Mouse (Mus musculus): ENCODE results near the gene Akap2. TPM values are rescaled to one million over a fixed set of nuclear protein-coding genes. Genes with fewer than 3 reads are reported as not detected.

Akap2 gene
- polyA plus RNA-seq, 1 experiment from 2014 or later = 22.2 TPM

DNA sequence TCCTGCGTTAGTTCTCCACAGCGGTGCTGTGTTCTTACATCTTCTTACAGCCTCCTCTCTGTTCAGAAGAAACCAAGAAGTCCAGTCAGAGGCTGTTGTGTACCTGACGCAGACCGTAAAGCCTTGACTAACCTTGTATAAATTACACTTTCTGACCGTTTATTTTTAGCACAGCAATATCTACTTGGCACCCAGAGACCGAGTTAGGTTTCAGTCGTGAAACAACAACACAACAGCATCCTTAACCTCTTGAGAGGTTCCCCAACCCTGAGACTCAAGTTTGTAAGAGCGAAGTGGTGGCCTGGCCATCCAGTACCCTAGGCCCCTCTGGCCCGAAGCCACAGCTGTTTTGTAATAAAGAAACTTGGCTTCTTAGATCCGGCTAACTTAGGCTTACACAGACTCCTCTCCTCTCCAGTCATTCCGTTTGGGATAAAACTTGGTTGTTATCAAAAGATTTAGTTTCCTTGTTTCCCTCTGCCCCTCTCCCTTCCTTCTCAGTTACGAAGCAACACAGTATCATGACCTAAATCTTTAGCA, 32.7 kb upstream of the Akap2 start:
- WGBS = 82% methylated on average over 12 of the region's 12 CpGs
- Histone ChIP-seq H3K4me1 (peaks cover 22% of the 10 kb centered on the region), H3K27ac (replicated peaks) (no peak overlapping the region), H3K4me3 (no peak overlapping the region), H3K27me3 (ENCODE audit: low read depth, poor library complexity, severe bottlenecking) (no peaks in the 10 kb centered on the region), H3K36me3 (no peaks in the 10 kb centered on the region), H3K9me3 (replicated peaks) (no peaks in the 10 kb centered on the region)
- DNase-seq (ENCODE audit: low spot score) = no peak

DNA sequence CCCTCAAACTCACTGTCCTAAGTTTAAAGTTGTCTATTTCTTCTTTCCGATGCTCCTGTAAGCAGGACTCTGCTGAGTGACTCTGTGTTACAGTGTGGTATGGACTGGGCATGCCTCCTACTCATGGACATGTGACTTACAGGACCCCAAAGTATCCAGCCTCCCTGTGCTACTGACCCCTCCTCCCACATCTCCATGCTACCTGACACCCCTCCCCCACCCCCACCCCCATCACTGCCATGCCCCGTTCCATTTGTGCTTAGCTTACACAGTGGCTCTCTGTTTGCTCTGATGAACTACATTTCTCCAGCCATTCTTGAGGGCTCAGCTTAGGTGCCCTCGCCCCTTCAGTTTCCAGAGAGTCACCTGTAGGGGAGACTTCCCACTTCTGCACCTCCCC, 30.7 kb upstream of the Akap2 start:
- no peak overlapping the region for H3K27ac ChIP-seq (replicated peaks)
- H3K9me3 ChIP-seq (replicated peaks) = no peaks in the 10 kb centered on the region
- H3K36me3 ChIP-seq = no peaks in the 10 kb centered on the region
- peaks cover 18% of the 10 kb centered on the region for H3K4me1 ChIP-seq
- DNase-seq (ENCODE audit: low spot score) = no peak
- H3K27me3 ChIP-seq (ENCODE audit: low read depth, poor library complexity, severe bottlenecking) = no peaks in the 10 kb centered on the region
- WGBS = 72% methylated on average over 3 of the region's 3 CpGs
- no peak overlapping the region for H3K4me3 ChIP-seq

DNA sequence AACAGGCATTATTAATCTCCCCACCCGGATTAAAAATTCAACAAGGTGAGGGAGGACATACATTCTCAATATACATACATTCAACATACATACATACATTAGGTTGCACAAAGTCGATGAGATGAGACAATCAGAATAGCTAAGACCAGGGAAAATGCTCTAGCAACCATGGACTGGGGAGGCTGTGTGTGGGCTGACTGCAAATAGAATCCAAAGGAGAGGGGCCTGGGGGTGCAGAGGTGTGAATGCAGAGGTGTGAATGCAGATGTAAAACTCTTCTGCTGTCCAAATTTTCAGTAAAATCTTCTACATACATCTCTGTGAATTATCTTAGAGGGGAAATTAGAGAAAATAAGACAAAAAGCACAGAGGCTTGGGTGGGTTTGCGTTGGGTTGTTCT, 29.9 kb upstream of the Akap2 start:
- Histone ChIP-seq H3K4me3 (no peak overlapping the region), H3K4me1 (peaks cover 18% of the 10 kb centered on the region; the same call in 1 of the 2 replicates), H3K36me3 (no peaks in the 10 kb centered on the region), H3K27me3 (ENCODE audit: low read depth, poor library complexity, severe bottlenecking) (no peaks in the 10 kb centered on the region), H3K9me3 (replicated peaks) (no peaks in the 10 kb centered on the region), H3K27ac (replicated peaks) (no peak overlapping the region)
- DNase-seq (ENCODE audit: low spot score) = no peak
- 87% methylated on average over 3 of the region's 3 CpGs for WGBS

DNA sequence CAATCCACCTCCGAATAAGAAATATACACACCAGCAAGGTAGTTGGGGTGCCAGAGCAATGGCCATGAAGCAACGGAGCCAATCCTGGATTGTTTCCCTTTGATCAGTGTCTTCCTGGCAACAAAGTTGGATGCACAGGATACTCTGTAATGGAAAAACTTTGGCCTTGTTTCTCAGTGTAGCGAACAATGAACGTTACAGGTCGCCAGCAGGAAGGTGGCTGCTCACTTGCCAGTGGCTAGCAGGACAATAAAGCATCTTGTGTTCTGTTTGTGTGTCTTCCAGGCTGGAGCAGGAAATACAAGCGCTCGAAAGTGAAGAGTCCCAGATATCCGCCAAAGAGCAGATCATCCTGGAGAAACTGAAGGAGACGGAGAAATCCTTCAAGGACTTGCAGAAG, 29.3 kb upstream of the Akap2 start:
- Histone ChIP-seq H3K4me3 (no peak overlapping the region), H3K27ac (replicated peaks) (no peak overlapping the region), H3K4me1 (peaks cover 18% of the 10 kb centered on the region; the same call in 1 of the 2 replicates), H3K36me3 (no peaks in the 10 kb centered on the region), H3K9me3 (replicated peaks) (no peaks in the 10 kb centered on the region), H3K27me3 (ENCODE audit: low read depth, poor library complexity, severe bottlenecking) (no peaks in the 10 kb centered on the region)
- 86% methylated on average over 9 of the region's 9 CpGs for WGBS
- DNase-seq (ENCODE audit: low spot score) = no peak

DNA sequence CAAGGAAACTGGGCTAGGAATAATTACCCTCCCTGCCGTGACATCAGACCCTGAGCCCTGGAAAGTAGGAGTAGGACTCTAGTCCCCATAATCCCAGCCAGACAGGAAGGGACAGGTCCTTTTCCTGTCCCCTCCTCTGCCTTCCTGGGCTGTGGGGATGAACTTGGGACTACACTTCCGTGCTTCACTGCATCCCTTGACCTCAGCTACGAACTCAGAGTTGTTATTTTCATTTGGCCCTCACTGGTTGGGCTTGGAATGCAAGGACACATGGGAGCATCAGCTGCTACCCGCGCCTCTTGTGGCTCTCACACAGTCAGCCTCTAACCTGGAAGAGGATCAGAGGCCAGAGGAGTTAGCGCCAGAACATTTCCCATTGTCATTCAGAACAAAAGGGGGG, 27.5 kb upstream of the Akap2 start:
- no peak overlapping the region for H3K27ac ChIP-seq (replicated peaks)
- no peaks in the 10 kb centered on the region for H3K36me3 ChIP-seq
- DNase-seq (ENCODE audit: low spot score) = no peak
- no peaks in the 10 kb centered on the region for H3K27me3 ChIP-seq (ENCODE audit: low read depth, poor library complexity, severe bottlenecking)
- H3K4me3 ChIP-seq = no peak overlapping the region
- peaks cover 18% of the 10 kb centered on the region; the same call in 1 of the 2 replicates for H3K4me1 ChIP-seq
- no peaks in the 10 kb centered on the region for H3K9me3 ChIP-seq (replicated peaks)
- 72% methylated on average over 6 of the region's 6 CpGs for WGBS

DNA sequence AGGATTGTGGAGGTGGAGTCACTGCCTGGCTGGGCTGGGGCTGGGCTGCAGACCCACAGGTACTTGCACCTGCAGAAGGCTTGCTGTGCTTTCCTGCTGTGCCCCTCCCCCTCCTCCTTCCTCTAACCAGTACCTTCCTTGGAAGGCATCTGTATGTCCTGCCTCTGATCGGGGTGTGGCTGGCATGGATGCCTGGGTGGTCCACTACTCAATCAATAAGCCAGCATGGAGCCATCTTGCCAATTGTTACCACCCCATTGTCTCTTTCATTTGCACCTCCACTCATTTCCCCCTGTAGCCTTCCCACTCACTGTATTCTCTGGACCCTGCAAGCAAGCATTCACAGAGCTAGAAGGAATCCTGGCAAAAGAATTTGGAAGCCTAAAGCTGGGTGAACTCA, 26.7 kb upstream of the Akap2 start:
- no peak overlapping the region for H3K4me3 ChIP-seq
- peaks cover 18% of the 10 kb centered on the region; the same call in 1 of the 2 replicates for H3K4me1 ChIP-seq
- H3K27ac ChIP-seq (replicated peaks) = no peak overlapping the region
- H3K36me3 ChIP-seq = no peaks in the 10 kb centered on the region
- WGBS = 44% methylated on average over 1 of the region's 1 CpGs
- no peaks in the 10 kb centered on the region for H3K9me3 ChIP-seq (replicated peaks)
- DNase-seq (ENCODE audit: low spot score) = no peak
- no peaks in the 10 kb centered on the region for H3K27me3 ChIP-seq (ENCODE audit: low read depth, poor library complexity, severe bottlenecking)

DNA sequence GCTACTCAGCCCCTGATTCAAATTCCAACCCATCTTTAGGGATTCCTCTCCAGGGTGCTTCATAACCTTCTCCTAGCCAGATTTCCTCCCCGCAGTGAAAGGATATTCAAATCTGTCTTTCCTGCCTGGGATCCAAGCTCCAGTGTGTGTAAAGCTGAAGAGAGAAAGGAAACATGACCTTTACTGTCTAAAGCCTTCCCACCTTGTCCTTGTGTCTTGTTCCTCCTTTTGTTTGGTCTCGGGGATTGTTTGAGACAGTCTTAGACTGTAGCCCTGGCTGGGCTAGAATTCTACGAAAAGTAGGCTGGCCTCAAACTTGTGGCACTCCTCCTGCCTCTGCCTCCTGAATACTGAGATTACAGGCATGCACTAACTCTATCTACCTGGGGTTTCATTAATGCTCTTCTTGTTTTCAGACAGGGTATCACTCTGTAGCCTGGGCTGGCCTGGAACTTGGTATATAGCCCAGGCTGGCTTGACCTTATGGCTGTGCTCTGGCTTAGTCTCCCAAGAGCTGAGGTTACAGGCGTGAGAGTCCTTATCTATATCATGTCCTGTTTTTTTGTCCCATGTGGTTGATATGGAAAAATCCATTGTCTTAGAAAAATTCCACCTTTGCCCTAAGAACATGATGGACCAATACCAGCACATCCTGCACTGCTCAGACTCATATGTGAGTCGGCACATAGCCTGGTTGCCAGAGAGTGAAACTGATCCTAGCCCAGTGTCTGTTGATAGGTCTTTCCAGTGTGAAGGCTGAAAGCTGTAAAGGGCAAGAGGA, 22.9 kb upstream of the Akap2 start:
- no peaks in the 10 kb centered on the region for H3K9me3 ChIP-seq (replicated peaks)
- no peak for DNase-seq (ENCODE audit: low spot score)
- peaks cover 7% of the 10 kb centered on the region; the same call in 1 of the 2 replicates for H3K4me1 ChIP-seq
- 88% methylated on average over 5 of the region's 5 CpGs for WGBS
- H3K4me3 ChIP-seq = no peak overlapping the region
- H3K36me3 ChIP-seq = no peaks in the 10 kb centered on the region
- no peaks in the 10 kb centered on the region for H3K27me3 ChIP-seq (ENCODE audit: low read depth, poor library complexity, severe bottlenecking)
- no peak overlapping the region for H3K27ac ChIP-seq (replicated peaks)

DNA sequence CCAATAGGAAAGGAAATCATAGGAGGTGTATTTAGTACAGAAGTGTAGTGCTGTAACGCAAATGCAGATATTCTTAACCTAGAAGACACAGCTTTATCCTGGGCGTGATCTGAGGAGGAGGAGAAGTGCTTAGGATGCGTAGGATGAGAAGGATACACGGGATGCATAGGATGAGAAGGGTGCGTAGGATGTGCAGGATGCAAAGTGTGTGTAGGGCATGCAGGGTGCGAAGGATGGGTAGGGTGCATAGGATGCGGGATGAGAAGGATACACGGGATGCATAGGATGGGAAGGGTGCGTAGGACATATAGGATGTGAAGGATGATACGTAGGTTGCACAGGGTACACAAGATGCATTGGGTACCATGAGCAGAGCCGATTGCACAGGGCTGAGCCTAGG, 20.5 kb upstream of the Akap2 start:
- no peaks in the 10 kb centered on the region for H3K9me3 ChIP-seq (replicated peaks)
- no peak for DNase-seq (ENCODE audit: low spot score)
- H3K36me3 ChIP-seq = no peaks in the 10 kb centered on the region
- H3K4me3 ChIP-seq = no peak overlapping the region
- WGBS = 96% methylated on average over 11 of the region's 11 CpGs
- H3K4me1 ChIP-seq = peaks cover 4% of the 10 kb centered on the region; the same call in 1 of the 2 replicates
- no peak overlapping the region for H3K27ac ChIP-seq (replicated peaks)
- H3K27me3 ChIP-seq (ENCODE audit: low read depth, poor library complexity, severe bottlenecking) = no peaks in the 10 kb centered on the region

DNA sequence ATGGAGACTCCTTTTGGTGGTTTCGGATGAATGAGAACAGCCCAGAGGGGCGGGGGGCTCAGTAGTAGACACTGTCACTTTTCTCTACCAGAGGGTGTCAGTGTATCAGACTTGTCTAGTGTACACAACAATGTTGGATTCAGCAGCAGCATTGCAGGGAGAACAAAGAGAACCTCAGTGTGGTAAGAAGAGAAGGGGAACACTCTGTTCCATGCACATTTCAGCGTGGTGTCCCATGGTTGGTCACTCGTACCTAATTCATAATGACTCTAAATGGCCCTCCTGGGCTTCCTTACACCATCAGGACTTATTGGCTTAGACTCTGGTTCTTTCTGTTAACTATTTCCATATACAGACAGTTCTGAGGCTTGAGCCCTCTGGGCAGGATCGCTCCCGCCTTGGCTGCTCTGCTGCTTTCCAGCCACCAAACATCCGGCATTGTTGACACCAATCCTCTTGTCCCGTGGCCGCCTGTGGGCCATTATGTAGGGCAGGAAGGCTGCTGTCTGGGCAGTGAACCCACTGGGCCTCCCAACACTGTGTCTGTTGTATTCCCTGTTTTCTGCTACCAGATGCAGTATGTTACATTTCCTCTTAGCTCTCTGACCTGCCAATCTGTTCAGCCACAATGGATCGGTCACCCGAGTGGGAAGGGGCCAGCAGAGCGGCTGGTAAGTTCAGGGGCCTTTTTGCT, 19.4 kb upstream of the Akap2 start:
- H3K4me3 ChIP-seq = no peak overlapping the region
- 88% methylated on average over 12 of the region's 12 CpGs for WGBS
- no peaks in the 10 kb centered on the region for H3K9me3 ChIP-seq (replicated peaks)
- DNase-seq (ENCODE audit: low spot score) = no peak
- no peaks in the 10 kb centered on the region for H3K27me3 ChIP-seq (ENCODE audit: low read depth, poor library complexity, severe bottlenecking)
- peaks cover 4% of the 10 kb centered on the region; the same call in 1 of the 2 replicates for H3K4me1 ChIP-seq
- H3K36me3 ChIP-seq = no peaks in the 10 kb centered on the region
- no peak overlapping the region for H3K27ac ChIP-seq (replicated peaks)

DNA sequence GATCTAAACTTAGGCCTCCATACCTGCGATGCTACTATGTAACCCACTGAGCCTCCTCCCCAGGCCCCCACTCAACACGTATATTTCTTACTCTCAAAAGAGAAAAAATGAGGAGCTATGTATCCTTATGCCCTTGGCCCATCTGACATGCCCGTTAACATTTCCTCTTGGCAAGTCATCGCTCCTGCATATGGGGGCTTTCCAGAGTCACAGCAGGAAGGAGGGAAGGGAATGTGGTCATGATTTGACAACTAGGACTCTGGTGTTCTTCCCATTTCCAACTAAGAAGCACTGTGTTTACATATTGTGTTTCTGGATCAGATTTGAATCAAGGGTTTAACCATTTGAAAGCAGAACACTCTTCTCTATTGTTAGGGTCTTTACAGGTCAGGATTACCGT, 15.9 kb upstream of the Akap2 start:
- DNase-seq (ENCODE audit: low spot score) = no peak
- no peak overlapping the region for H3K27ac ChIP-seq (replicated peaks)
- H3K27me3 ChIP-seq (ENCODE audit: low read depth, poor library complexity, severe bottlenecking) = no peaks in the 10 kb centered on the region
- no peaks in the 10 kb centered on the region for H3K36me3 ChIP-seq
- H3K4me3 ChIP-seq = no peak overlapping the region
- no peaks in the 10 kb centered on the region for H3K9me3 ChIP-seq (replicated peaks)
- WGBS = 89% methylated on average over 5 of the region's 5 CpGs
- H3K4me1 ChIP-seq = peaks cover 7% of the 10 kb centered on the region; the same call in 1 of the 2 replicates

DNA sequence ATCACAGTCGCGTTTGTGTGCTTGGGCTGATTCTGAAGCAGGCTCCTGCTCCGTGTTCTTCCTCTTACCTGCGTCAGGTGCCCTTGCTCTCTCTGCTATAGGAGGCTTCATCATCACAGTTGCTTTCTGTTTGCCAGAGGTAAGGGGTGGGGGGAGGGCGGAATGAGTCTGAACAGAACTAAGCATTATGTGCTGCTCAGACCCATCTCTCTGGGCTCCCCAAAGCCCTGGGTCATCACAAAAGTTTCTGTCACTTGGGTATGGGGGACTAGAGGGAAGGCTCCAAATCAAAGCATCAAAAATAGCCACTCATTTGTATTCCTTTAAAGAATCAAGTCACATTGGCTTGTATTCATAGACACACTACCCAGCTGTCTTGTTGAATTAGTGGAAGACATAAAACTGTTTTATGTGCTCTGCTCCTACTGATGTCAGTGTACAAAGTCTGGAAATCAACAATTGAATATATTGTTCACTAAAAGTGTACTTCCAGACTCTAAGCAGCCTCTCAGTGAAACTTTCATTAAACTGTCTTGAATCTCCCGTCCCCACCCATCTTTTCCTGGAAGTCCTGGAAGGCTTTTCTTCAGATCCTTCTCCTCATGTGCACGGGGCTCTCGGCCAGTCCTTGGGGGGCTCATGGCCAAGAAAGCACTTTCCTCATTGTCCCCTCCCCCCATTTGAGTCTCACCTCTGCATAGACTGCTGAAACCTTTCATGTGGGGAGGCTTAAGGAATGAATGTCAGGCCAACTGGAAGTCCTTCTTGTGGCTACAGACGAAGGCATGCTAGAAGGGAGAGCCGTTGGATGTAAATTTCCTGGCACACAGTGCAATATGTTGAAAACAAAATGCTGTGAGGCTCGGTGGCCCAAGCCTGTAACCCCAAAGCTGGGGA, 13.6 kb upstream of the Akap2 start:
- Histone ChIP-seq H3K27me3 (ENCODE audit: low read depth, poor library complexity, severe bottlenecking) (no peaks in the 10 kb centered on the region), H3K4me1 (0 out of 2 replicates have a peak, but pooled peaks cover 2% of the 10 kb centered on the region), H3K36me3 (no peaks in the 10 kb centered on the region), H3K27ac (replicated peaks) (no peak overlapping the region; the same call in 1 of the 2 replicates), H3K4me3 (no peak overlapping the region), H3K9me3 (replicated peaks) (no peaks in the 10 kb centered on the region)
- DNase-seq (ENCODE audit: low spot score) = no peak
- WGBS = 88% methylated on average over 11 of the region's 11 CpGs

DNA sequence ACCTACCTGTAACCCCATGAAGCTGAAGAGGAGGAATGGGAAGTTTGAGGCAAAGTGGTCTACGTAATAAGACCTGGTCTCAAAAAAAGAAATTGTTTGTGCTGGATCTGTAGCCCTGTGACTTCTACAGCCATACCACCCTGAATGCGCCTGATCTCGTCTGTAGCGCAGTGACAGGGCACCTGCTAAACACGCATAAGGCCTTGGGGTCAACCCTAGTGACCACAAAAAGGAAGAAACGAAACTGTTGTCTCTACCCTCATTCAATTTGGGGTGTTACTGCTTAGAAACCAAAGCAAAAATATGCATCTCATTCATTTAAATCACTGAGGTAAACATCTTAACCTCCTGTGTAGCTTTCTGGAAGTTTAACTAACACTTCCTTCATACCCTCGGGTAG, 12.9 kb upstream of the Akap2 start:
- no peak for DNase-seq (ENCODE audit: low spot score)
- Histone ChIP-seq H3K9me3 (replicated peaks) (no peaks in the 10 kb centered on the region), H3K4me1 (0 out of 2 replicates have a peak, but pooled peaks cover 2% of the 10 kb centered on the region), H3K36me3 (no peaks in the 10 kb centered on the region), H3K27me3 (ENCODE audit: low read depth, poor library complexity, severe bottlenecking) (no peaks in the 10 kb centered on the region), H3K27ac (replicated peaks) (no peak overlapping the region), H3K4me3 (no peak overlapping the region)
- 90% methylated on average over 7 of the region's 7 CpGs for WGBS

All from midbrain, embryonic 10.5 days (tissue).